In genomic region chr5:137304816-137305215, GRCm38 (mm10) we compare ENCODE assay signal across 8 mouse cellular contexts. TPM values are rescaled to one million over a fixed set of nuclear protein-coding genes. Genes with fewer than 3 reads are reported as not detected.
DNase-seq lines count a peak whose midpoint lies in the region; ATAC-seq and TF ChIP-seq lines count a peak whose summit lies in the region.

No protein-coding gene starts in this region.

- H3K9me3 ChIP-seq in limb, embryonic 11.5 days (ENCODE audit: control insufficient read depth, low read length): peaks cover 3% of the 10 kb centered on the region; the same call in 1 of the 2 replicates
- H3K9me3 ChIP-seq in neural tube, embryonic 15.5 days (replicated peaks): no peaks in the 10 kb centered on the region

- H3K4me2 ChIP-seq in limb, embryonic 11.5 days (ENCODE audit: low read depth, severe bottlenecking): peak overlapping the region; percentile 36; the same call in 1 of the 2 replicates
- peak overlapping the region; percentile 64 for H3K4me2 ChIP-seq in neural tube, embryonic 15.5 days

- H3K27me3 ChIP-seq in limb, embryonic 11.5 days (ENCODE audit: control insufficient read depth, insufficient read depth, low read length): no peaks in the 10 kb centered on the region
- no peaks in the 10 kb centered on the region for H3K27me3 ChIP-seq in neural tube, embryonic 15.5 days (replicated peaks)

- ATAC-seq in limb, embryonic 11.5 days (ENCODE audit: insufficient number of reproducible peaks, low FRiP score, low TSS enrichment, low read depth): no peak
- ATAC-seq in neural tube, embryonic 15.5 days (ENCODE audit: low FRiP score): no peak
- no peak for ATAC-seq in frontal cortex, adult (ENCODE audit: low TSS enrichment)

- H3K36me3 ChIP-seq in limb, embryonic 11.5 days (ENCODE audit: control insufficient read depth, insufficient read depth, low read length): peaks cover 45% of the 10 kb centered on the region
- H3K36me3 ChIP-seq in neural tube, embryonic 15.5 days: peaks cover 50% of the 10 kb centered on the region

- peak overlapping the region; percentile 86; the same call in 1 of the 2 replicates for H3K27ac ChIP-seq in left cerebral cortex, adult 2 months
- H3K27ac ChIP-seq in embryonic fibroblast, embryonic 13.5 days (ENCODE audit: insufficient read depth, low read length): no peak overlapping the region
- no peak overlapping the region for H3K27ac ChIP-seq in limb, embryonic 11.5 days (replicated peaks; ENCODE audit: low read depth, low read length)
- peak overlapping the region; percentile 23; the same call in 1 of the 2 replicates for H3K27ac ChIP-seq in neural tube, embryonic 15.5 days (replicated peaks)

- no peak for TF ChIP-seq POLR2A in embryonic fibroblast, embryonic 13.5 days (IDR thresholded peaks at IDR 0.05; ENCODE audit: low read depth, low read length)

- no peak for DNase-seq in left cerebral cortex, adult 2 months (ENCODE audit: extremely low spot score in 1 of 2, low spot score in 2 of 2)
- DNase-seq in left cerebral cortex, postnatal 14 days (ENCODE audit: low spot score in 2 of 2): no peak
- DNase-seq in limb, embryonic 11.5 days (ENCODE audit: low spot score): no peak
- DNase-seq in cerebellum, adult 9-10 months: no peak
- DNase-seq in cerebellum, adult 8-10 months: no peak

- intact Hi-C loops in left cerebral cortex, adult 2 months (cut with DNase I): loop anchor here (5.0 kb wide), 1 partner anchor 273 kb away; no protein-coding TSS in a partner anchor
- intact Hi-C loops in left cerebral cortex, postnatal 14 days (cut with DNase I): no loop called here

- H3K9ac ChIP-seq in limb, embryonic 11.5 days (ENCODE audit: low read length): no peak overlapping the region
- peak overlapping the region; percentile 45 for H3K9ac ChIP-seq in neural tube, embryonic 15.5 days (replicated peaks)

- 48% methylated on average over 4 of the region's 4 CpGs for WGBS in limb, embryonic 11.5 days
- 26% methylated on average over 4 of the region's 4 CpGs for WGBS in neural tube, embryonic 15.5 days

- no peak for TF ChIP-seq CTCF in left cerebral cortex, adult 2 months (IDR thresholded peaks at IDR 0.05)
- TF ChIP-seq CTCF in embryonic fibroblast, embryonic 13.5 days (IDR thresholded peaks at IDR 0.05; ENCODE audit: borderline replicate concordance, insufficient read depth, low read length): no peak

- peaks cover 14% of the 10 kb centered on the region for H3K4me1 ChIP-seq in embryonic fibroblast, embryonic 13.5 days (ENCODE audit: control insufficient read depth, insufficient read depth, low read length)
- peaks cover 15% of the 10 kb centered on the region for H3K4me1 ChIP-seq in limb, embryonic 11.5 days (ENCODE audit: control insufficient read depth, insufficient read depth, low read length)
- peaks cover 46% of the 10 kb centered on the region for H3K4me1 ChIP-seq in neural tube, embryonic 15.5 days

- peak overlapping the region; percentile 13; the same call in 1 of the 2 replicates for H3K4me3 ChIP-seq in left cerebral cortex, adult 2 months
- H3K4me3 ChIP-seq in embryonic fibroblast, embryonic 13.5 days (ENCODE audit: insufficient read depth, low read length): peak overlapping the region; percentile 81
- H3K4me3 ChIP-seq in limb, embryonic 11.5 days (ENCODE audit: low read depth, low read length): no peak overlapping the region
- H3K4me3 ChIP-seq in neural tube, embryonic 15.5 days (replicated peaks): peak overlapping the region; percentile 77

RNA-seq across cellular contexts. Expression of gene Srrt, which starts 2.7 kb away (rescaled TPM):
- total RNA-seq in left cerebral cortex, adult 2 months (2021): 100 to 1,000 TPM; 202 to 221 TPM
- 100 to 1,000 TPM; 167 to 176 TPM for total RNA-seq in left cerebral cortex, postnatal 14 days (2021)
- 93.6 and 108 TPM in 2 replicates for polyA plus RNA-seq in embryonic fibroblast, embryonic 13.5 days (2011; ENCODE audit: insufficient read length, low read depth, missing spikeins)
- polyA plus RNA-seq in limb, embryonic 11.5 days (2014; fragmentation: Nextera tagmentation; extraction: Ambion mirVana): 175 and 177 TPM in 2 replicates
- polyA plus RNA-seq in neural tube, embryonic 15.5 days (2015; fragmentation: Nextera tagmentation; extraction: Ambion mirVana): 90.7 and 94.3 TPM in 2 replicates

RNA-seq across cellular contexts. Expression of gene Trip6, which starts 9.4 kb away (rescaled TPM):
- total RNA-seq in left cerebral cortex, adult 2 months (2021): 1 to 10 TPM; 4.5 to 6.5 TPM
- 1 to 10 TPM; 3.5 to 3.9 TPM for total RNA-seq in left cerebral cortex, postnatal 14 days (2021)
- polyA plus RNA-seq in embryonic fibroblast, embryonic 13.5 days (2011; ENCODE audit: insufficient read length, low read depth, missing spikeins): 32.5 and 42.9 TPM in 2 replicates
- 56.5 and 57.2 TPM in 2 replicates for polyA plus RNA-seq in limb, embryonic 11.5 days (2014; fragmentation: Nextera tagmentation; extraction: Ambion mirVana)
- 14.0 and 26.0 TPM in 2 replicates for polyA plus RNA-seq in neural tube, embryonic 15.5 days (2015; fragmentation: Nextera tagmentation; extraction: Ambion mirVana)

RNA-seq across cellular contexts. Expression of gene Ufsp1, which starts 10.4 kb away (rescaled TPM):
- total RNA-seq in left cerebral cortex, adult 2 months (2021): 10 to 100 TPM; 11.6 to 14.4 TPM
- 10 to 100 TPM; 16.4 to 17.1 TPM for total RNA-seq in left cerebral cortex, postnatal 14 days (2021)
- 4.4 and 7.7 TPM in 2 replicates for polyA plus RNA-seq in embryonic fibroblast, embryonic 13.5 days (2011; ENCODE audit: insufficient read length, low read depth, missing spikeins)
- polyA plus RNA-seq in limb, embryonic 11.5 days (2014; fragmentation: Nextera tagmentation; extraction: Ambion mirVana): 7.4 and 7.6 TPM in 2 replicates
- 29.0 and 29.5 TPM in 2 replicates for polyA plus RNA-seq in neural tube, embryonic 15.5 days (2015; fragmentation: Nextera tagmentation; extraction: Ambion mirVana)

RNA-seq across cellular contexts. Expression of gene Ache, which starts 17.5 kb away (rescaled TPM):
- 10 to 100 TPM; 53.8 to 62.9 TPM for total RNA-seq in left cerebral cortex, adult 2 months (2021)
- 10 to 100 TPM; 68.4 to 81.1 TPM for total RNA-seq in left cerebral cortex, postnatal 14 days (2021)
- polyA plus RNA-seq in embryonic fibroblast, embryonic 13.5 days (2011; ENCODE audit: insufficient read length, low read depth, missing spikeins): 0.33 and 0.73 TPM in 2 replicates
- 1.3 and 1.7 TPM in 2 replicates for polyA plus RNA-seq in limb, embryonic 11.5 days (2014; fragmentation: Nextera tagmentation; extraction: Ambion mirVana)
- polyA plus RNA-seq in neural tube, embryonic 15.5 days (2015; fragmentation: Nextera tagmentation; extraction: Ambion mirVana): 98.6 and 103 TPM in 2 replicates

RNA-seq across cellular contexts. Expression of gene Slc12a9, which starts 28.6 kb away (rescaled TPM):
- 10 to 100 TPM; 22.8 to 25.1 TPM for total RNA-seq in left cerebral cortex, adult 2 months (2021)
- total RNA-seq in left cerebral cortex, postnatal 14 days (2021): 10 to 100 TPM; 23.7 to 28.0 TPM
- 7.2 and 7.7 TPM in 2 replicates for polyA plus RNA-seq in embryonic fibroblast, embryonic 13.5 days (2011; ENCODE audit: insufficient read length, low read depth, missing spikeins)
- 4.7 and 6.4 TPM in 2 replicates for polyA plus RNA-seq in limb, embryonic 11.5 days (2014; fragmentation: Nextera tagmentation; extraction: Ambion mirVana)
- polyA plus RNA-seq in neural tube, embryonic 15.5 days (2015; fragmentation: Nextera tagmentation; extraction: Ambion mirVana): 26.5 and 26.8 TPM in 2 replicates

Comparison
In these comparisons a context has a peak if more than half of its experiments do, and no peak if none do; other contexts are left out.
1. H3K27ac ChIP-seq: peak in left cerebral cortex, adult 2 months (single experiment) and neural tube, embryonic 15.5 days (single experiment); none in embryonic fibroblast, embryonic 13.5 days (single experiment) and limb, embryonic 11.5 days (single experiment).